Mouse (Mus musculus) gastrocnemius, adult 2 months (tissue): Measurements from ENCODE around the gene Znhit2. TPM values are rescaled to one million over a fixed set of nuclear protein-coding genes. Genes with fewer than 3 reads are reported as not detected.

Experiments
- DNase-seq: peaks from one replicate; pipeline ENCODE4 v3.0.0; 2022
- H3K27ac ChIP-seq: fragments of 200-600 bp; 2 replicates; pipeline ENCODE4 v1.8.1; 2022; ENCODE audit warnings: mild to moderate bottlenecking
- H3K4me3 ChIP-seq: fragments of 200-600 bp; 2 replicates; pipeline ENCODE4 v1.8.1; 2022; ENCODE audit warnings: mild to moderate bottlenecking, moderate library complexity
- CTCF ChIP-seq: fragments of 200-600 bp; IDR thresholded peaks from 2 replicates; pipeline ENCODE4 v1.8.1; 2022; ENCODE audit warnings: antibody characterized with exemption, mild to moderate bottlenecking, moderate library complexity
- intact Hi-C: fragments of 180-260 bp; cut with DNase I; formaldehyde crosslinking; loops from one replicate; pipeline ENCODE4 v1.15.1; 2025
- microRNA-seq: library from miRNA; unstranded; fragments of <30 nt; microRNA quantifications from one replicate; pipeline ENCODE4 v1.2.0, GENCODE M21; 2021
- total RNA-seq, 2 experiments: library from RNA; stranded (reverse); gene quantifications; 2 replicates each; pipeline ENCODE4 v1.2.3; 2021

The Znhit2 gene
- total RNA-seq, 2 experiments from 2014 or later, result 8.3 to 8.5 TPM

DNA sequence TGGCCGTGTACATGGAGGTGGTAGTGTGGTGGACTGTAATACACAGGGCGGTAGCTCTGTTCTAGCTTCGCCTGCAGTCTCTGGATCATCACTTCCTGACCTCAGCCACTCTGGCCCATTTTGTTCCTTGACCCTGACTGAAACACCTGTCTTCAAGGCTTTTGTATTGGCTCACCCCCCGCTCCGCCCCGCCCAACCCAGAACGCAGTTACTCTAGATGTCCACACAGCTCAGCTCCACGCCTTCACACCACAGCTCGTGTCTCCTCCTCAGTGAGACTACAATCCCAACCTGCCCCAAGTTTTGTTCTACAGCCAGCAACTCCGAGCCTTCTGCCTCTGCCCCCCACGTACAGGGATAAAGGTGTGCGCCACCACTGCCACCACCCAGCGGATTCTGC lies 27.8 kb downstream of the Znhit2 start:
- no peak overlapping the region for H3K27ac ChIP-seq
- DNase-seq, result no peak
- TF ChIP-seq CTCF, result no peak
- H3K4me3 ChIP-seq, result no peak overlapping the region
- intact Hi-C loops, result no loop called here

DNA sequence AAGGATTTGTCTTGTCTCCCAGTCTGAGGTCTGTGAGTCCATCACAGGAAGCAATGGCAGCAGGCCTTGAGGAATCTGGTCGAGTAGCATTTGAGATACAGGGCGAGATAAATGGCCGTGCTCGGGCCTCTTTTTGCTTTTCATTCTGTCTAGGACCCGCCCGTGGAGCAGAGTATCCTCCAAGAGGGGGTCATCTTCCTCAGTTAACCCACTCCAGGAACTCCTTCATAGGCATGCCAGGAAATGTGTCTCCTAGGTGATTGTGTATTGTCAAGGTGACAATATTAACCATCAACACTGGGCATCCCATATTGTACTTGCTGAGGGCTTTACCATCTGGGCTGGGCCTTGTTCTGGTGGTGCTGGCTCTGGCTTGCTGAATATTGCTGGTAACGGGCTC lies 33.1 kb downstream of the Znhit2 start, which contains the start of gene AC131692.1:
AC131692.1 (plus strand) TSS at position 301 of the 400 bp plus-strand sequence.
- no peak for TF ChIP-seq CTCF
- DNase-seq, result no peak
- no peak within 1 kb of the TSS for H3K27ac ChIP-seq

GRCm38 (mm10) chr19:6097847-6098246 lies 36.9 kb downstream of the Znhit2 start:
- intact Hi-C loops, result no loop called here
- Histone ChIP-seq H3K27ac (no peak overlapping the region), H3K4me3 (no peak overlapping the region)
- DNase-seq, result no peak
- TF ChIP-seq CTCF, result no peak

More for the DNA sequence above, 33.1 kb downstream of the Znhit2 start, which contains the start of gene AC131692.1:
- no peak within 1 kb of the TSS for H3K4me3 ChIP-seq
- intact Hi-C loops, result no loop called here

GRCm38 (mm10) chr19:6101186-6101585 lies 40.2 kb downstream of the Znhit2 start:
- DNase-seq, result no peak
- TF ChIP-seq CTCF, result no peak
- H3K4me3 ChIP-seq, result no peak overlapping the region
- intact Hi-C loops, result no loop called here
- H3K27ac ChIP-seq, result no peak overlapping the region

- DNase-seq, result no peak
- no peak for TF ChIP-seq CTCF
- Histone ChIP-seq H3K27ac (no peak overlapping the region), H3K4me3 (no peak overlapping the region)
- intact Hi-C loops, result no loop called here
Observed at GRCm38 (mm10) chr19:6102169-6102853, 41.3 kb downstream of the Znhit2 start.

- no peak for DNase-seq
- no peak for TF ChIP-seq CTCF
- no peak overlapping the region for H3K27ac ChIP-seq
- H3K4me3 ChIP-seq, result no peak overlapping the region
- intact Hi-C loops, result no loop called here
Observed at GRCm38 (mm10) chr19:6104476-6104875, 43.5 kb downstream of the Znhit2 start.

- Histone ChIP-seq H3K4me3 (no peak within 1 kb of the TSS), H3K27ac (no peak within 1 kb of the TSS)
- TF ChIP-seq CTCF, result no peak
- intact Hi-C loops, result no loop called here
- DNase-seq, result no peak
Observed at GRCm38 (mm10) chr19:6105586-6105985, 44.6 kb downstream of the Znhit2 start, which contains the start of gene Naaladl1. TSS of gene Naaladl1 (plus strand) at chr19:6105782.

Small RNA genes lying within 50 kb of the gene (microRNA-seq; reads per million reads assigned to microRNA genes)
- not detected for gene Mir6988

Other genes starting within 250 kb of the Znhit2 start
- gene Frmd8, start 185.9 kb upstream of the Znhit2 start, total RNA-seq, result 1 to 10 TPM; 3.4 to 4.0 TPM
- under 1 TPM; 0.79 to 0.84 TPM for gene Slc25a45, start 183.4 kb upstream of the Znhit2 start, total RNA-seq
- under 1 TPM; 0.10 to 0.20 TPM for gene Tigd3, start 167.0 kb upstream of the Znhit2 start, total RNA-seq
- 10 to 100 TPM; 87.8 to 88.4 TPM for gene Dpf2, start 148.2 kb upstream of the Znhit2 start, total RNA-seq
- gene Cdc42ep2, start 136.4 kb upstream of the Znhit2 start, total RNA-seq, result 10 to 100 TPM in 1 of 2 experiments, 1 to 10 TPM in 1; 8.2 to 14.3 TPM
- gene Pola2, start 97.0 kb upstream of the Znhit2 start, total RNA-seq, result 1 to 10 TPM; 8.9 to 9.2 TPM
- gene Slc22a20, start 75.0 kb upstream of the Znhit2 start, total RNA-seq, result not detected
- gene Capn1, start 45.3 kb upstream of the Znhit2 start, total RNA-seq, result 10 to 100 TPM; 87.0 to 93.7 TPM
- gene Syvn1, start 14.6 kb upstream of the Znhit2 start, total RNA-seq, result 10 to 100 TPM; 17.1 to 20.6 TPM
- gene Mrpl49, start 3.4 kb upstream of the Znhit2 start, total RNA-seq, result 10 to 100 TPM; 24.6 to 30.9 TPM
- gene Fau, start 3.3 kb upstream of the Znhit2 start, total RNA-seq, result 100 to 1,000 TPM; 410 to 473 TPM
- gene Tm7sf2, start 7.2 kb downstream of the Znhit2 start, total RNA-seq, result 1 to 10 TPM; 4.6 TPM
- gene Vps51, start 16.0 kb downstream of the Znhit2 start, total RNA-seq, result 10 to 100 TPM; 20.6 to 23.9 TPM
- not detected for gene Tmem262, start 18.8 kb downstream of the Znhit2 start, total RNA-seq
- not detected for gene Gm28374, start 21.1 kb downstream of the Znhit2 start, total RNA-seq
- gene Zfpl1, start 23.8 kb downstream of the Znhit2 start, total RNA-seq, result 10 to 100 TPM; 11.2 to 13.1 TPM
- gene Cdca5, start 23.8 kb downstream of the Znhit2 start, total RNA-seq, result not detected
- gene AC131692.1, start 33.2 kb downstream of the Znhit2 start, total RNA-seq, result not detected
- not detected for gene Naaladl1, start 44.6 kb downstream of the Znhit2 start, total RNA-seq
- gene Sac3d1, start 57.5 kb downstream of the Znhit2 start, total RNA-seq, result 1 to 10 TPM; 9.2 to 9.3 TPM
- gene Snx15, start 67.1 kb downstream of the Znhit2 start, total RNA-seq, result 10 to 100 TPM in 1 of 2 experiments, 1 to 10 TPM in 1; 9.0 to 10.0 TPM
- under 1 TPM; 0.23 to 0.75 TPM for gene Batf2, start 79.8 kb downstream of the Znhit2 start, total RNA-seq
- gene Arl2, start 80.4 kb downstream of the Znhit2 start, total RNA-seq, result 10 to 100 TPM; 57.5 to 70.8 TPM
- not detected for gene Majin, start 123.2 kb downstream of the Znhit2 start, total RNA-seq
- gene Gpha2, start 165.2 kb downstream of the Znhit2 start, total RNA-seq, result not detected
- 10 to 100 TPM; 35.6 to 37.7 TPM for gene Ppp2r5b, start 174.7 kb downstream of the Znhit2 start, total RNA-seq
- gene Atg2a, start 180.5 kb downstream of the Znhit2 start, total RNA-seq, result 10 to 100 TPM; 18.4 to 19.0 TPM
- gene Ehd1, start 215.5 kb downstream of the Znhit2 start, total RNA-seq, result 10 to 100 TPM; 28.4 to 32.3 TPM
- 1 to 10 TPM; 6.0 to 6.4 TPM for gene Cdc42bpg, start 245.3 kb downstream of the Znhit2 start, total RNA-seq